Mouse (Mus musculus) left cerebral cortex, adult 2 months (tissue): Measurements from ENCODE around the gene Tusc2. TPM values are rescaled to one million over a fixed set of nuclear protein-coding genes. Genes with fewer than 3 reads are reported as not detected.
A peak's percentile ranks its signal among the peaks of the same experiment; 100 is the strongest.

Source experiments
- DNase-seq, 2 experiments: peaks; one replicate each; pipeline ENCODE4 v3.0.0; 2021 to 2022; ENCODE audit warnings: low spot score in 2 of 2, mixed read lengths in 1 of 2; ENCODE audit errors: extremely low spot score in 1 of 2
- H3K27ac ChIP-seq: fragments of 200-600 bp; 2 replicates; pipeline ENCODE4 v1.8.1; 2022
- H3K4me3 ChIP-seq: fragments of 200-600 bp; 2 replicates; pipeline ENCODE4 v1.8.1; 2022
- CTCF ChIP-seq: fragments of 200-600 bp; IDR thresholded peaks from 2 replicates; pipeline ENCODE4 v1.8.1; 2022; ENCODE audit warnings: antibody characterized with exemption, mild to moderate bottlenecking, moderate library complexity
- intact Hi-C: fragments of 180-260 bp; cut with DNase I; formaldehyde crosslinking; loops from one replicate; pipeline ENCODE4 v1.15.1; 2025
- total RNA-seq, 2 experiments: library from RNA; stranded (reverse); gene quantifications; 2 replicates each; pipeline ENCODE4 v1.2.3; 2021

Tusc2 gene
- total RNA-seq, 2 experiments from 2014 or later = 91.0 to 99.1 TPM

GRCm38 (mm10) chr9:107608741-107609432 is 45.8 kb downstream of the Tusc2 start, which contains the start of gene Sema3b:
Sema3b (minus strand) TSS chr9:107609229.
- DNase-seq = no peak
- Histone ChIP-seq H3K4me3 (no peak within 1 kb of the TSS), H3K27ac (no peak within 1 kb of the TSS)
- no peak for TF ChIP-seq CTCF
- intact Hi-C loops = no loop called here

DNA sequence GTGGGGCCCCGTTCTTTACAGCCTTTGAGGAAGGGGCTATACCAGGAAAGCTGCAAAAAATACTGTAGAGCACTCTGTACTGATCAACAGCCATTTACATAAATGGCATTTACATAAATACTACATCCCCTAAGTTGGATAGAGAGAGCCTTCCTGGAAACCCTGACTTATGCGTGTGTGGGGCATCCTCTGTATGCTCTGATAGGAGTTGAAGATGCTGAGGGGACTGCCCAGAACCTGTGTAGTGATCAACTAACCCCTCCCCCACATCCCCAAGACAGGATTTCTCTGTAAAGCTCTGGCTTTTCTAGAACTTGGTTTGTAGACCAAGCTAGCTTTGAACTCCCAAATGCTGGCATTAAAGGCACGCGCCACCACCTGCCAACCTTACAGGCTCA is 46.4 kb downstream of the Tusc2 start:
- intact Hi-C loops = no loop called here
- DNase-seq = no peak

GRCm38 (mm10) chr9:107611456-107612190 is 48.6 kb downstream of the Tusc2 start:
- DNase-seq = no peak
- intact Hi-C loops = loop anchor here (1.0 kb wide), 2 partner anchors 23 to 24 kb away; partner anchors contain the start of gene Ifrd2
- Histone ChIP-seq H3K27ac (peak overlapping the region; percentile 100), H3K4me3 (peak overlapping the region; percentile 51; the same call in 1 of the 2 replicates)
- TF ChIP-seq CTCF = no peak

More for the DNA sequence above, 46.4 kb downstream of the Tusc2 start:
- Histone ChIP-seq H3K27ac (no peak overlapping the region), H3K4me3 (no peak overlapping the region)
- TF ChIP-seq CTCF = no peak

DNA sequence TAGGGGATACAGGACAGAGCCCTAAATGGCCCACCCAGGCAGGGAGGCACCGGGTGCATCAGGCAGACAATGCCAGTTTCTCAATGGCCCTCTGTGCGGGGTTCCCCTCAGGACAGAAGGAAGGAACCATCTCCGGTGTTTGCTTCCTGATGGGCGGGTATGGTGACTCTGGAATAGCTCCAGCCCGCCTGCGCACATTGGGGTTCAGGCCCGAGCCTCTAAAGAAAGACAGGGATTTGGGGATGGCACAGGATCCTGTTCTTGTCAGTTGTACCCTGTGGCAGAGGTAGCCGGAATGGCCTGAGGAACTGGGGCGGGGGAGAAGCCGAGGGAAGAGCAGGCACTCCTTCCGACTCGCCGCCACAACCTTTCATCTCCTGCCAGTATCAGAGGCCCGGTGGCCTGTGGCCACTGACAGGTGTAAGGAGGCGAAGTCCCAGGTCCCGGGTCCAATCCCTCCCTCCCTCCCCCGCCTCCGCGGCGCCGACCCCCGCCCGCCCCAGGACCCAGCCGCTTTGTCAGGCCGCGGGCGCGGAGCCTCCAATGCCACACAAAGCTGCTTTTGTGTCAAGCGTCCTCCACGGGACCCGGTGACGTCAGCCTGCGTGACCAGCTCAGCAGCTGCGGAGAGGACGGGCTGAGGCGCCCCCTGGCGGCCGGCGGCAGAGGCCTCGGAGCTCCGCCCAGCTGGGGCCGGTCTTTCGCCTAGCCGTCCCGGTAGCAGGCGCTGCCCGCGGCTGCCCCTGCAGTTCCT is 49.3 kb downstream of the Tusc2 start:
- peak; percentile 99 to 100 for DNase-seq
- intact Hi-C loops = loop anchor here (1.0 kb wide), 2 partner anchors 22 to 25 kb away; partner anchors contain the start of gene Ifrd2
- Histone ChIP-seq H3K27ac (peak overlapping the region; percentile 100), H3K4me3 (peak overlapping the region; percentile 51)
- peak; percentile 96 for TF ChIP-seq CTCF

DNA sequence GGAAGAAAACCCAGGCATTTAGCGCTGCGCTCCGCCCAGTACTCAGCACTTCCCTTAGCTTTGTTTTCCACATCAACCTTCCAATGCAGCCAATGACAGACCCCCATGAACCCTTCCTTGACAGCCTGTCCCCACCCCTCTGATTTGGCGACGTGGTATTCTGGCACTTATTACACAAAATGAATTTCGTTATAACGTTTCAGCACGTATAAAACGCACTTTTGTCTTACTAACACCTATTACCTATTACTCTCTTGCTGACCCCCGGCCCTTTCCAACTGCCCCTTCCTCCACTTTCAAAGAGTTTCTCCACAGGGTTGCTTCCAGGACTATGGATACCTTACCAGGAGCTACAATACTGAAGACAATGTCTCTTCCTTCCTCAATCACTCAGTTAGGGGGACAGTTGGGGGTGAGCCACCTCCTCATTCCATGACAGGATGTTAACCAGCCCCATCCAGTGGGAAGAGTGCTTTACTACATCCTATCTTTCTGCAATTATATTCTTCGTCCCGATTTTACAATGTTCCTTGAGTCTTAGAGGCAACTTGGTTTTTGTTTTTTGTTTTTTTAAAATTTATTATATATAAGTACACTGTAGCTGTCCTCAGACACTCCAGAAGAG is 50.0 kb downstream of the Tusc2 start:
- intact Hi-C loops = loop anchor here (1.0 kb wide), 2 partner anchors 21 to 26 kb away; partner anchors contain the start of gene Ifrd2

GRCm38 (mm10) chr9:107615035-107615434 is 52.0 kb downstream of the Tusc2 start:
- intact Hi-C loops = no loop called here
- no peak for TF ChIP-seq CTCF
- DNase-seq = no peak
- Histone ChIP-seq H3K4me3 (no peak overlapping the region), H3K27ac (no peak overlapping the region)

More for the DNA sequence above, 50.0 kb downstream of the Tusc2 start:
- Histone ChIP-seq H3K27ac (peak overlapping the region; percentile 100), H3K4me3 (peak overlapping the region; percentile 51)
- no peak for DNase-seq
- no peak; the same call in none of the 2 replicates for TF ChIP-seq CTCF

Other genes with a start within 250 kb of the Tusc2 start
- 10 to 100 TPM; 18.6 to 21.5 TPM for gene Hemk1, start 224.9 kb upstream of the Tusc2 start, total RNA-seq
- 1 to 10 TPM; 4.3 to 4.4 TPM for gene 6430571L13Rik, start 222.7 kb upstream of the Tusc2 start, total RNA-seq
- gene Cacna2d2, start 163.6 kb upstream of the Tusc2 start, total RNA-seq = 10 to 100 TPM; 24.1 to 34.7 TPM
- 10 to 100 TPM; 35.3 to 35.6 TPM for gene Tmem115, start 29.3 kb upstream of the Tusc2 start, total RNA-seq
- gene Cyb561d2, start 21.1 kb upstream of the Tusc2 start, total RNA-seq = 10 to 100 TPM; 14.7 to 16.7 TPM
- 10 to 100 TPM; 39.7 to 48.3 TPM for gene Nprl2, start 21.0 kb upstream of the Tusc2 start, total RNA-seq
- gene Zmynd10, start 16.0 kb upstream of the Tusc2 start, total RNA-seq = 1 to 10 TPM; 3.8 to 4.7 TPM
- gene Rassf1, start 11.7 kb upstream of the Tusc2 start, total RNA-seq = 10 to 100 TPM; 19.7 to 20.5 TPM
- gene Hyal2, start 4.7 kb downstream of the Tusc2 start, total RNA-seq = 10 to 100 TPM; 14.9 TPM
- gene Hyal1, start 13.7 kb downstream of the Tusc2 start, total RNA-seq = 1 to 10 TPM; 6.0 to 8.5 TPM
- gene Naa80, start 15.6 kb downstream of the Tusc2 start, total RNA-seq = 10 to 100 TPM; 11.3 to 12.6 TPM
- gene Hyal3, start 17.6 kb downstream of the Tusc2 start, total RNA-seq = 1 to 10 TPM in 1 of 2 experiments, under 1 TPM in 1; 0.97 to 1.2 TPM
- gene Ifrd2, start 24.4 kb downstream of the Tusc2 start, total RNA-seq = 10 to 100 TPM; 10.5 to 10.9 TPM
- gene Sema3b, start 46.0 kb downstream of the Tusc2 start, total RNA-seq = 1 to 10 TPM; 3.3 to 4.1 TPM
- gene Gnai2, start 72.1 kb downstream of the Tusc2 start, total RNA-seq = 100 to 1,000 TPM; 201 to 213 TPM
- 10 to 100 TPM; 74.7 to 76.2 TPM for gene Slc38a3, start 106.3 kb downstream of the Tusc2 start, total RNA-seq
- gene Gnat1, start 116.5 kb downstream of the Tusc2 start, total RNA-seq = under 1 TPM in 1 of 2 experiments, not detected in 1; 0.18 TPM
- 10 to 100 TPM; 17.3 to 17.7 TPM for gene Sema3f, start 147.2 kb downstream of the Tusc2 start, total RNA-seq
- gene Rbm5, start 207.7 kb downstream of the Tusc2 start, total RNA-seq = 100 to 1,000 TPM; 146 to 147 TPM